Mouse (Mus musculus): ENCODE results near the gene Wwox.

Gene Wwox

DNA sequence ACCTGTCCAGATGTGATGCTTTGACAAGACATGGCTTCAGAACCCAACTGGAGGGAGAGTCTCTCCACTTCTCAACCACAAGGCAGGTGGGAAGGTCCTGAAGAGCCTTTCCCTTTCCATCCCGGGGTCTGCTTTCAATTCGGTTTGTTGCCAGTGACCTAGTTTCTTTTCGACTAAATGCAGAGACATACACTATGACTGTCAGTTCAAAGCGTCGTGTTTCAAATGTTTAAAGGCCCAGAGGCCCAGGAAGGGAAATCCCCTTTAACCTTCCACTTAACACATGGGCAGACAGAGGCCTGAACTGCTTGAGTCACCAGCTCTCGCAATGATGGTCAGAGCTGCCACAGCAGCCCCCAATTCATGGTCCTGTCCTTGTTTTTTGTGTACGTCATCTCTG is 606.3 kb downstream of the Wwox start:
- no peak for DNase-seq

DNA sequence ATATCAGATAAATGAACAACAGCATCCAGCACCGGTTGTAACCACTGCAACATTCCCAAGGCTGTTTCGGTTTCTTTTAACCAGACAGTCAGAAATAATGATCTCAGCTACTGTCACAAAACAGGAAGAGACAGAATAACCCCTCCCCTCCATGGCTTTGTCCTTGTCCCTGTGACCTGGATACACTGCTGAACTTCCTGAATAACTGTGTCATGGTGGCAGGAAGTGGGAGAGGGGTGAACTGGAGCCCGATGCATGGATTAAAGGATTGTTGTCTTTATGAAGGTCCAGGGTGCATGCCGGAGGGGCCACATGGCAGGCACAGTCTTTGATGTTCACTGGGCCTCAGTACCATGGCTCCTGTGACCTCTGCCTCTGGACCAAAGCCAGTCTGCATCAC is 607.0 kb downstream of the Wwox start:
- DNase-seq: no peak

DNA sequence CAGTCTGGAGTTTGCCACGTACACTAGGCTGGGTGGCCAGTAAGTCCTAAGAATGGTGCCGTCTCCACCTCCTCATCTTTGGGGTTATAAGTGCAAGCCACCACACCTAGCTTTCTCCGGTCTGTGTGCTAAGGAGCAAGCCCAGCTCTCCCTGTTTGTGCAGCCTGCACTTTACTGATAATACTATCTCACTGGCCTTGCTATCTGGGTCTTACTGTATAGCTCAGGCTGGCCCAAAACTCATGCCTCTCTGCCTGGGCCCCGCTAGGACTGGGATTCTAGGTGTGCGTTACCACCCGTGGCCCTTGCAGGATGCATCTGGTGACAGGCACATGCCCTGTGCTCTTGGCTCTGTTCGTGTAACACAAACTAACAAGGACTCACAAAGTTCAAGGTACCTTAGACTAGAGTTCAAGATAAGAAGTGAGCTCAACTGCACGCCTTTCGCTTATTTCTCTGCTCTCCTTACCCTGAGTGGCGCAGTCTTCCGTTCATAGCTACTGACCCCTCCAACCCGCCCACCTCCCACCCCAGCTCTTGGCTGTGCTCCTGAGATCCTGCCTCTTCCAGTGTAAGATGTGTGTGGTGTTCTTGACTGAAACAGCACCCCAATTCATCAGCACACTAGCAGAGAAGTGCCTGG is 618.9 kb downstream of the Wwox start:
- DNase-seq: peak; percentile 70

DNA sequence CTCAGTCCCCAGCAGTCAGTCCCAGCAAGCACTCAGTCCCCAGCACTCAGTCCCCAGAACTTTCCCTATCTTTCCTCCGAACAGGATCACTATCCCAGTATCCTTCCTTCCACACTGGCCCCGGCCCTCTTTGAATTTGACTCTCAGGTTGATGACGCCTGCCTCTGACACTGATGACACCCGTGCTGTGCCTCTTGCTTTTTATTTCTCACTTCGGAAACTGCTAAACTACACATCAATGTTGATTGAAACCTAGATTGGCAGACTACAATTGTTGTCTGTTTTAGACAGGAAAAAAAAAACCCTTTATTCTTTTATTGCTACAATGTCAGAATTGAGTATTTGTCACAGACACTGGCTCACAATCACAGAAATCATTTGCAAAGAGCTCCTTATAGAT is 624.2 kb downstream of the Wwox start:
- no peak for DNase-seq

DNA sequence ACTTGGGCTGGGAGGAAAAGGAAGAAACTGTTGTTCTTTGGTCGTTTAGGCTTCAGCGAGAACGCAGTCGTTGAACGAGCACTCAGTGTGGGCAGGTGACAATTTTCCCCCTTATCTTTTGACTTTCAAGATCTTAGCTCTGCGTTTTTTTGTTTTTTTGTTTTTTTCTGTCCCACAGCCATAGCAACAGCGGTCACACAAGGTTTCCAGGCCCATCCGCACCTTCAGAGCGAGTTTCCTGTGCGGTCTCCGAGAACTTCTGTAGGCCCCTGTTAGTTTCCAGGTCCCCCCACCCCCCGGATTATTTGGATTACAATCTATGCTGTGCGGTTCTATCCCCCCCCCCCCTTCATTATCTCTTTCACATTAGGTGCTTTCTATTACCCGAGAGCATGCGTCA is 625.2 kb downstream of the Wwox start:
- DNase-seq: peak; percentile 57

DNA sequence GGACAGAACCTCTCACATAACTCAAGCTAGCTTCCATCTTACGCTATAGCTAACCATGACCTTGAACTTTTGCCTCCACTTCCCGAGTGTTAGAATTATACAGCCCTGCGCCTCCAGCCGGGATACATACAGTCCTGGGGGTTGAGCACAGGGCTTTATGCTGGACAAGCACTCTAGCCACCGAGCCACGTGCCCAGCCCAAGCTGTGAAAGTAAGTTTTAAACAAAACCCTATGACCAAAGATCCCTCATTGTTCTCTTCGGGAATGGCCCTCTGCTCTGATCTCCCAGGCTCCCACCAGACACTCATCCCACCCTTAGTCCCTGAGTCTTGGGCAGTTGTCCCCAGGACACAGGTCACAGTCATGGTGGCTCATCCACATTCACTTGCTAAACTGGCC is 625.9 kb downstream of the Wwox start:
- DNase-seq: peak; percentile 78

DNA sequence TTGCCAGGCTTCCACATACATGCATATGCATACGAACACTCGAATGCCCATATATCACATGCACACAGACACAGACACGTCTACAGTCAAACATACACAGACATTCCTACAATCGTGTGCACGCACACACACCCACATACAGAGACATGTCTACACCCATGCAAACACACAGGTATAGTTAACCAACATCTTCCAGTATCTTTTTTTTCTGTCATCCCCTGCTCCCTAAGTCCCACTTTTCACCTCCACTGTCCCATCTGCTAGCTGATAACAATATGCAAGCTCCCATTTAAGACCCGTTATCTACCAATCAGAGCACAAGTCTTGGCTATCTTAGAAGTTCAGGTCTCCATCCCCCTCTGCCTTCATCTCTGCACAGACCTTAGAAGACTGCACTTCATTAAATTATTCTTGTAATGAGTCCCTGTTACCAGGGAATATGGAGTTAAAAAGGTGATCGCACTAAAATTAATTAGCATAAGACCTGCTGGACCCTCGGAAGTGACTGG is 627.1 kb downstream of the Wwox start:
- DNase-seq: peak; percentile 27

DNA sequence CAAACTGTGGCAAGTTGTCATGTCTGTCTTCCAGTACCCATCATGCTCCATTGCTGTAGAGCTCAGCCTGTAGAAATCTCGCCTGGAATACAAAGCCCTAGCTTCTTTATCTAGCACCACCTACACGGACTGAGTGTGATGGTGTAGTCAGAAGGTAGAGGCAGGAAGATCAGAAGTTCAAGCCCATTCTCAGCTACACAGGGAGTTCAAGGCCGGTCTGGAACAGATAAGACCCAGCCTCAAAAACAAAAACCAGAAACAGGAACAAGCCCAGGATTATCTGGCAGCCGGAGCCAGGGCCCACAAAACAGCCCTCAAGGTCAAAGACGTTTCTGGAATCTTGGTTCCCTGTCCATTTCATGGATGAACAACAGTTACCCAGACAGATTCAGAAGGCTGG is 629.3 kb downstream of the Wwox start:
- DNase-seq: peak; percentile 71

DNA sequence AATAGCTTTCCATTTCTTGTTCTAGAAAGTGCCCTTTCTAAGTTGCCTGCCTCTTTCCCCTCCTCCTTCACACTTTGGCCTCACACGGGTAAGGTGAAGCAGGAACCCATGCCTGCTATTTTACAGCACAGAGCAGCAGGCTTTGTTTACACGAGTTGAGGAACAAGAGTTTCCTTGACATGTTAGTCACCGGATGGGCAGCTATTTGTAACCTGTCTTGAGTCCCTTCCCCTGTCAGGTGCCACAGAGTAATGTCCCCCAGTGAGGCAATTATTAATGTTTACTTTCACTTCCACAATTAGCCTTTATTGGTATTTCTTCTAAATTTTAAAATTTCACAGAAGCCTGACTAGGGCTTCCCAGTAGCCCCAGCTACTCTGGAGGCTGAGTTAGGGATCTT is 630.8 kb downstream of the Wwox start:
- DNase-seq: peak; percentile 35

DNA sequence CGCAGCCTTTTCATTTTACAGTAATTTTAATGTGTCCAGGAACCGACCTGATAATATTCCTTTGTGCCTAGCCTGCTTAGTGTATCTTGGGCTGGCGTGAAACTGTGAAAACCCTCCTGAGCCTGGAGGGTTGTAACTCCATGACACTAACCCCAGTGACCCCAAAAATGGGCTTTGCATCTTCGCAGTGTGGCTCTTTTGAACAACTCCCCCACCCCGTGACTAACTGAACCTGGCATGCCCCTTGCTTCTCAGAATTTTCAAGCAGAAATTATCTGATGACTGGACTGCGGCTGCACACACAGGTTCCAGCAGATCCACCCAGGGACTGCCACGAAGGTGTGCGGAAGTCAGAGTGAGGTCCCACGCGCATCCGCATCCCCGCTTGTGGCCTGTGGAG is 631.8 kb downstream of the Wwox start:
- DNase-seq: peak; percentile 79

DNA sequence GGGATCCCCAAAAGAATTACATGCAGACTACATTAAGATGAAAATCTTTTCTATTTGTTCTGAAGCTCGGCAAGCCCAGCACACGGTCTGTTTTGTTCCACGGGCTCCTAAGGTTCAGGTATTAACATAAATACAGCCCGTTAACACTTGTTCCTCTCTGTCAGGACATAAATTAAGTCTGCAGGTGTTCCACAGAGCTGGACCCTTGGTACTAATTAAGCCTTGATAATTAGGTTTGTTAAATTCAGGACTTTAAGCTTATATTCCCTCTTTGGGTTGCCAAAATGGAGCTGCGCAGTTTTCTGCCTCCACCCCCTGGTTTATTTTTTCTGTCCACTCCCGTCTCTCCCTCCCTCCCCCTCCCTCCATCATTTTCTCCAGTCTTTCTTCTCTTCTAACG is 638.8 kb downstream of the Wwox start:
- DNase-seq: no peak

DNA sequence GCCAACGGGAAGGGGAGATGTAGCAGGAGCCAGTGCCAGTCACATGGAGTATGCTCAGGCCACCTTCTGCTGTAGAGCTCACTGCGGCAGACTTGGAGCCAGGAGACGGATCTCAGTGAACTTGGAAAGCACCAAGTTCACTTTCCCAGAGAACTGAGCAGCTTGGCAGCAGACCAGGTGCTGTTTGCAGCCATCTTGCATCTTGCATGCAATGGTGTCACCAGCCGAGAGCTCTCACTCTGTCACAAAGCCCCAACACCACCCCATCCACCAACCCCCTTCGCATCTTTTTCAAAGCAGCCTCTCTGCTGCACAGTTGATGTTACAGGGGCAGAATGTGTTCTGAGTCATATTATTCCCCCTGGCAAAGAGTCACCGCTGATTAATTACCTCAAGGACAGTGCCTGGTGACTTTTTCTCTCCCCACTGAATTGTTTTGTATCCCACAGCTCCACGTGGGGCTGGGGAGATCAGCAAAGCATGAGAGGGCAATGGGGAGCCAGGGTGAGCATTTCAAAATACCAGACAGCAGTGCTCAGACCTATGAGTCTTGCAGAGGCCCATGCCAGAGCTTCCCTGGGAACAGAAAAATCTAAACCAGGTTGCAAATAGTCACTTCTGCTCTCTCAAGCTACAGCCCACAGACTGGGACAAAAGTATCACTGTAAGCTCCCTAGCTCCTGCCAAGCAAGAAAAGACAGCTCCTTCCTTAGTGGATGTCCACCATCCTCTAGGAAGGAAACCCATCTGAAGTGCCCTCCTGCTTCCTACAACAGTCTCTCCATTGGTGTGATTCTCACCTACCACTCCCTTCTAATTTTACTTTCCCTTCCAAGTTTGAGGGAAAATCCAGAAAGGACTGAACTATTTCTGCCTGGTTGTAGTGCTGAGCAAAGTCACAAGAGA is 642.1 kb downstream of the Wwox start:
- DNase-seq: peak; percentile 86

DNA sequence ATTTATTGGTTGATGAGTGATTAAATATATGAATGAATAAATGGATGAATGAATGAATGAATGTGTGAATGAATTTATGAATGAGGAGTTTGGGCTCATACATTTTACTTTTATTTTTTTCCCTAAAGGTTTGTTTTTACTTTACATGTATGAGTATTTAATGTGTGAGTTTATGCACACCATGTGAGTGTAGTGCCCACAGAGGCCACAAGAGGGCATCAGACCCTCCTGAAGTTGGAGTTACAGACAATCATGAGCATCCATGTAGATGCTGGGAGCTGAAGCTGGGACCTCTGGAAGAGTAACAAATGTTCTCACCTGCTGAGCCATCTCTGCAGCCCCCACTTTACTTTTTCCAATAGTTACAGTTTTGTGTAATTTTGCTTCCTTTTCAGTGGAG is 648.7 kb downstream of the Wwox start:
- DNase-seq: no peak

DNA sequence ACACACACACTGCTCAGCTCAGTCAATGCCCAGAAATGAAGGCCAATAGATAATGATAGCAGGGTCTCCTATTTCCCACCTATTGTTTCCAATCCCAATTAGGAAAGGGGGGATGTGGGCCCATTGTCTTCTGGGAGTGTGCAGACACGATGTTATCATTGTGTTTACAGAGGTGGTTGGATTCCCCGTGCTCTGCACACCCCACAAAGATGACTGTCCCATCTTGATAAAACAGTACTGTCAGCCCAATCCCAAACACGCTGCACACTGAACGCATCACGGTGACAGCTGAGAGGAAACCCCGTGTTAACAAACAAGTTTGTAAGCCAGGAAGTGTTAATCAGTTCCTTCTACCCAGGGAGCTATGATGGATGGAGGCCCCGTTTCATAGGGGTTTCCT is 650.3 kb downstream of the Wwox start:
- peak; percentile 81 for DNase-seq

DNA sequence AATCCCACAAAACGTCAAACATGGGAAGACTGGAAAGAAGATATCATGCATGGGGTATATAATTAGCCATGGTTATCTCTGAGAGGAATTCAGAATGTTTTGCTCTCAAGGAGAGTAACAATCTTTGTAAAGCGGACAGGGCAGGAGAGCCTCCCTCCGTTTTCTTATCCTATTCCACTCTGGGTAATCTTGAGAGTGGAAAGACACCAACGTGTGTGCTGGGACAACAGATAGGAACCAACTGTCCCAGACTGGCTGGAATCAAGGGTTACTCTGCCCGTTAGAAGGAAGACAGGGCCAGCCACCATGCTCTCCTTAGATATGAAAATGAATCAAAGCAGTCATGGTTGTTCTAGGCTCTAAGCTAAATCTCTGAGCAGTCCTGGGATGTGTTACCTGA is 650.7 kb downstream of the Wwox start:
- DNase-seq: peak; percentile 55

DNA sequence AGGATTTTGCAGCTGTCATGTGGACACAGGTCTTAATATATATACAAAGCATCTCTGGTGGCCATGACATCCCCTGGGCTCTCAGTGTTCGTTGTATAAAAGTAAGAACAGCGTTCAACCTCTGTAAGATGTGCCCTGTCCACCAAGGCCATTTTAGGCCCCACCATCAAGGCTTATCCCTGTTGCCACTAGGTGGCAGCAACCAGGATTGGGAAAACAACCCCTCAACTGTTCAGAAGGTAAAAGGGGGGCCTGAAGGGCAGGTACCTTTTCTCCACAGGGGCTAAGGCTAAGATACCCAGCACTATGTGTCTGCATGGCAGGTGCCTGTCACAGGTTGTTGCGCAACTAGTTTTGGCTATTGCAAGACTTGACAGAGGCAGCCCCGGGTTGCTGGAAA is 656.1 kb downstream of the Wwox start:
- peak; percentile 90 for DNase-seq

DNA sequence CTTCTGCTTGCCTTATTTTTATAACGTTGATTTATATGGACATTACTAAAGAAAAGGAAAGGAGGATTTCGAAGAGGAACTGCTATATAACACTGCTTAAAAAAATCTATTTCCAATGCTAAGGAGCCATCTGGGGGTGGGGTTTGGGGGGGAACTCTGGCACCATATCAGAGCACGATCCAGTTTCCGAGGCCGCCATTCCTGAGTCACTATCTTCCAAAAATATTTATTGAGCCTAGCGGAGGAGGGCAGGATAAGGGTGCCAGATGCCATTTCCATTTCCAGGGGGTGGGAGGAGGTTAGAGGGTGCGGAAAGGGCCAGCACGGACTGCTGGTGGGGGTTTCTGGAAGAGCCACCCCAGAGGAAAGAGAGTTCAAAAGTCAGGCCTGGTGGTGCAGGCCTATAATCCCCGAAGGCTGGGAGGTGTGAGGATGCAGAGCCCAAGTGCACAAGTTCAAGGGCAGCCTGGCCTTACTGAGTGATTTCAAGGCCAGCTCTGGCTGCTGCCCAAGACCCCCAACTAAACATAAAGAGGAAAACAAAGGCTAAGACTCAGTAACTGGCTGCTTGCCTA is 658.6 kb downstream of the Wwox start:
- peak; percentile 85 for DNase-seq

DNA sequence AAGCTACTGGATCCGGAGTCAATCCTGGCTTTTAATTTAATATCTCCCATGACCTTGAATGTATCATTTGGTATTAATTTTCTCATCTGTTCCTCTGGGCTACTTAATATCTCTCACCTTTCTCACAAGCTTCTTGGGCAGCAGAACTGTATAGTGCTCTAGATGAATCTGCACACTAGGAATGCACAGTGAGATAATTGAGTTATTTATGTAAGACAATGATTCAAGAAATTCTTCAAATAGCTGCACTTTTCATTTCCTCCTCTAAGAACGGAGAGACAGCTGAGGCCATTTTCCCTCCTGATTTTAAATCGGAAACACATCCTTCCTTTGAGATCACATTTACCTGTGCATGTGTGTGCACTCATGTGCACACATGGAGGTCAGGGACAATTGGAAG is 669.9 kb downstream of the Wwox start:
- peak; percentile 30 for DNase-seq

DNA sequence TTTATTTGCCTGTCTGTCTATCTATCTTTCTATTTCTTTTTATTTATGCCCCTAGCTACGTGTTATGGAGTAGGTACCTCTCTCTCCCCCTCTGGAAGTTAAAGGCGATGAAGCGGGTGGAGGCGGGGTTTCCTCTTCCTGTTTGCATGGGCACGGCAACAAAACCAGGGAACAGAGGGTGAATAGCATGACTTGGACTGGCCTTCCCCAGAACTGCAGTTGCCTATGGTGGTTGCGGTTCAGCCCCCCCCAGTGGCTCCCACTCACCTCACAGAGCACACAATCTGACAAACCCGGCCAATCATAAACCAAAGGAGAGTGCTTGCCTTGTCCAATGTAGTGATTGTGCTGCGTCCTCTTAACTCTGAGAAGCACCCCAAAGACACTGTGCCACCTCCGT is 671.0 kb downstream of the Wwox start:
- peak; percentile 94 for DNase-seq

DNA sequence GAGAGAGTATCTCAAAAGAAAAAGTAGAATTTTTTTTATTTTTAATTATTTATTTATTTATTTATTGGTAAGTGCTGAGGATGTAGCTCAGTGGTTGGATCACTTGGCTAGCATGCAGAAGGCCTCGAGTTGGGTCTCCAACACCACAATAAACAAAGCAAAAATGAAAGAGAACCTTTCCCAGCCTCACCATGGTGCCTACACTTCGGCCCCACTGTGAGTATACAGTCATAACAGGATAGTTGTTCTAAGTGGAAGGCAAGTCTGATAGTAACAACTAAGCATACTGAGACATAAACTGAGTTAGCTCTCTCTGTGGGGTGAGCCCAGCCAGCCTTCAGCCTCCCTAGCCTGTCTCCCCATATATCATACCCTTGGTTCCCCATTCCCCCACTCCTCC is 672.6 kb downstream of the Wwox start:
- DNase-seq: peak; percentile 44

DNA sequence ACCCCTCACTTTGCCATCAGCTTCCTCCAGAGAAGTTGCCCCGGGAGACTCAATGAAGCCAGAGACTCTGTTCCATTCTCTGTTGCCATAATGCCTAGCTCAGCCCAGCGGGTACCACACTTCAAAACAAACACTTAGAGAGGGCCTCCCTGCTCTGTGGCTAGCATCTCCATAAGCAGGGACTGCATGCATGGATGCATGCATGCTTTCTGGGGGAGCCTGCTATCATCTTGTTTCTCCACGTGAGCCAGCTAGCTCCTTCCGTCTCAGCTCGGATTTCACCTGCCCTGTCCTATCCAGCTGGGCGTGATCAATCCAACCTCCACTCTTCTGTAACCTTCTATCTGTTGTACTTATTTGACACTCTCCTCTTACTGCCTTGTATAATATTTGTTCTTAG is 675.0 kb downstream of the Wwox start:
- peak; percentile 55 for DNase-seq

DNA sequence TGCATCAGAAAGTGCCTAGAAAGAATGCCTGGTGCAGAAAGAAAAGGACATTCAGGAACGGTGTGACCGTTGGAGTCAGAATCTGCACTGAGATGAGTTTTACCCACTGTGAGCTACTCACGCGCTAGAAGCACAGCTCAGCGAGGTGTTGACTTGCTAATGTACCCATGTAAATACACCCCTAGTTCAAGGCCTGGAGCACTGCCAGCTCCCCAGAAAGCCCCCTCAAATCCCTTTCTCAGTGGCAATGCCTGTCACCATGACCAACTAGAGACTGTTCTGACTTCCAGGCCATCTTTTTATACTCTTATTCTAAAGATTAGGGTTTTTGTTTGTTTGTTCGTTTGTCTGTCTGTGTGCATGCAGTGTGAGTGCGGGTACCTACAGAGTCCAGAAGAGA is 686.6 kb downstream of the Wwox start:
- DNase-seq: peak; percentile 75

DNA sequence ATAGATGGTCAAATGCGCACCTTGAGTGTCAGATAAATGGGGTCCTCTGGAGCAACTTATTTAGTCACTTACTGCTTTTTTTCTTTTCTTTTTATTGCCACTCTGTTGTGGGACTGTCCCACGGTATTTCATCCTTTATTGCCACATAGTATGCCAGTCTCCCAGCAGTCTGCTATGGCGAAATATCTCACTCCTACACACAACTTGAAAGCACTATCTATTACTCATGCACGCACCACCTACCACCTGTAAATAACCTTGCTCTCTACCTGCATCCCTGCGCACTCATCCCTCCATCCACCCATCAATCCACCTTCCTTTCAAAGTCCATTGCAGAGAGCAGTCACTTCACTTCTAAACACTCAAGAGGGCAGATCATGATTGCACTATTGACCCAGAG is 687.2 kb downstream of the Wwox start:
- peak; percentile 56 for DNase-seq

DNA sequence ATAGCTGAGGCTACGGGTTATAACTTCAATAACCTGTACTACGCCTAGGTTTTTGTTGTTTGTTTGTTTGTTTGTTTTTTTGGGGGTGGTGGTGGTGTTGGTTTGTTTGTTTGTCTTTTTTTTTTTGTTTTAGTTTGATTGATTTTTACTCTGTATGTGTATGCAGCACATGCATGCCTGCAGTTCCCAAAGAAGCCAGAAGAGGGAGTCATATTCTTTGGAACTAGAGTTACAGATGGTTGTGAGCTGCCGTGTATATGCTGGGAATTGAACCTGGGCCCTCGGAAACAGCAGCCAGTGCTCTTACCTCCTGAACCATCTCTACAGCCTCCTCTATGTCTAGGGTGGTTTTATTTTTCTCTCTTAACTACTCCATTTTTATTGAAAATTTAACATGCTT is 689.9 kb downstream of the Wwox start:
- DNase-seq: peak; percentile 15

Measured in heart, adult 11 months (tissue).